Comparison of ENCODE assay signal across 13 mouse cellular contexts in the genomic region with DNA sequence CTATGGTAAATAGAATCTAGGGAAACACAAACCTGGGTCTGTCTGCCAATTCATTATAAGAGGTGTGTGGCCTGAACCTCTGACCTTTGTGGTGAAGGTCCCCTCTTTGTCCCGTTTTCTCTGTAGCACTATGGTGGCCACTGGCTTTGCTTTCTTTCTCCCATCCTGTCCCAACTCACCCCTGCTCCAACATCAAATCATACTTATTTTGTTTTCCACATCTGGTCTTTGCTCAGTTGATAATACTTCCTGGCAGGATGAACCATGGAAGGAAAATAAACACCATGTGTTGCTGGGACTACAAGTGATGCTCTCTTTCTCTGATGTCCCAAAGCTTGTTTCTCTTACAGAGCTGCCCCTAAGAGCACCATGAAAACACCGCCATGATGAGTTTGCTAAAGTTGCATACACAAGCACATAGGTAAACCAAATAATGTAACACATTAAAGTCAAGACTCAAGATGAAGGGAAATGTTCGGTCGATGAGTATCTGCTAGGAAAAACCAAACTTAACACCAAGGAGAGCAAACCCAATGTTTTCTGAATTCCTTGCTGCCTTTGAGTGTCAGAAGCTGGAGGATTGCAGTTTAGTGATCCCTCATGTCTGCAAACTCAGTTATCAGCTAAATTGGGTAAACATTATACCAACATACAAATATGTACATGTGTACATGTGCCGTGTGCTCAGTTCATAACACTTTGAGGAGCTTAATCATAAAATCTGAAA.
DNase-seq lines count a peak whose midpoint lies in the region; ATAC-seq and TF ChIP-seq lines count a peak whose summit lies in the region.
"Had no signal": no experiment of that assay in that cellular context is flagged by ENCODE, and none has a peak within 500 bp of the region (broad histone marks: within the 10 kb centered on the region; RNA-seq: fewer than 3 reads in every experiment).

No protein-coding gene starts in this region.

- no peaks in the 10 kb centered on the region for H3K27me3 ChIP-seq in midbrain, embryonic 11.5 days (ENCODE audit: control insufficient read depth, insufficient read depth, low read length)
- H3K27me3 ChIP-seq in midbrain, postnatal 0 days (ENCODE audit: insufficient read depth, low read length) = no peaks in the 10 kb centered on the region
- H3K27me3 ChIP-seq in forebrain, embryonic 13.5 days = no peaks in the 10 kb centered on the region
- H3K27me3 ChIP-seq in hindbrain, embryonic 16.5 days (replicated peaks; ENCODE audit: control insufficient read depth, insufficient read depth, low read length) = no peaks in the 10 kb centered on the region
- H3K27me3 ChIP-seq: heart, embryonic 13.5 days; limb, embryonic 12.5 days had no signal

- no peak for ATAC-seq in midbrain, embryonic 11.5 days (ENCODE audit: low FRiP score)
- no peak for ATAC-seq in midbrain, postnatal 0 days (ENCODE audit: low FRiP score)
- no peak for ATAC-seq in forebrain, embryonic 13.5 days
- ATAC-seq in hindbrain, embryonic 16.5 days = no peak

- DNase-seq in midbrain, embryonic 11.5 days (ENCODE audit: low spot score, missing footprints) = peak; percentile 91
- no peak for DNase-seq in midbrain, postnatal 0 days (ENCODE audit: low spot score)
- DNase-seq in retina, postnatal 1 day = peak; percentile 10
- DNase-seq in adrenal gland, adult (ENCODE audit: inconsistent age in 2 of 2, low spot score in 1 of 2) = no peak
- no peak for DNase-seq in spleen, adult 18-20 months
- no peak for DNase-seq in urinary bladder, postnatal 10 days (ENCODE audit: low spot score)
- DNase-seq: adrenal gland, postnatal 10 days; cerebellum, adult 8-10 months; lung, postnatal 14 days had no signal

- H3K4me3 ChIP-seq in midbrain, embryonic 11.5 days (ENCODE audit: low read depth, low read length) = no peak overlapping the region
- H3K4me3 ChIP-seq in midbrain, postnatal 0 days (ENCODE audit: low read depth, low read length) = no peak overlapping the region
- H3K4me3 ChIP-seq in forebrain, embryonic 13.5 days = no peak overlapping the region
- H3K4me3 ChIP-seq in hindbrain, embryonic 16.5 days (ENCODE audit: low read length) = no peak overlapping the region
- H3K4me3 ChIP-seq: heart, embryonic 13.5 days; limb, embryonic 12.5 days had no signal

- H3K4me1 ChIP-seq in midbrain, embryonic 11.5 days (ENCODE audit: control insufficient read depth, insufficient read depth, low read length) = peaks cover 5% of the 10 kb centered on the region; the same call in 1 of the 2 replicates
- H3K4me1 ChIP-seq in midbrain, postnatal 0 days (ENCODE audit: insufficient read depth, low read length) = no peaks in the 10 kb centered on the region
- H3K4me1 ChIP-seq in forebrain, embryonic 13.5 days = peaks cover 13% of the 10 kb centered on the region
- H3K4me1 ChIP-seq in hindbrain, embryonic 16.5 days (ENCODE audit: control insufficient read depth, insufficient read depth, low read depth, low read length) = peaks cover 5% of the 10 kb centered on the region; the same call in 1 of the 2 replicates

- TF ChIP-seq CTCF in midbrain, postnatal 0 days (IDR thresholded peaks at IDR 0.05) = no peak

- WGBS in midbrain, embryonic 11.5 days = 67% methylated on average over 5 of the region's 5 CpGs
- WGBS in midbrain, postnatal 0 days = 78% methylated on average over 5 of the region's 5 CpGs
- WGBS in forebrain, embryonic 13.5 days = 84% methylated on average over 5 of the region's 5 CpGs
- 71% methylated on average over 5 of the region's 5 CpGs for WGBS in hindbrain, embryonic 16.5 days

- H3K9ac ChIP-seq in midbrain, embryonic 11.5 days (ENCODE audit: low read length) = no peak overlapping the region
- no peak overlapping the region for H3K9ac ChIP-seq in midbrain, postnatal 0 days (replicated peaks; ENCODE audit: low read length, poor library complexity, severe bottlenecking)
- no peak overlapping the region for H3K9ac ChIP-seq in forebrain, embryonic 13.5 days
- H3K9ac ChIP-seq in hindbrain, embryonic 16.5 days (ENCODE audit: low read depth, low read length) = no peak overlapping the region
- H3K9ac ChIP-seq: heart, embryonic 13.5 days; limb, embryonic 12.5 days had no signal

- H3K9me3 ChIP-seq in midbrain, embryonic 11.5 days (ENCODE audit: control insufficient read depth, low read length) = no peaks in the 10 kb centered on the region
- no peaks in the 10 kb centered on the region for H3K9me3 ChIP-seq in midbrain, postnatal 0 days (ENCODE audit: low read length)
- H3K9me3 ChIP-seq in forebrain, embryonic 13.5 days (replicated peaks) = no peaks in the 10 kb centered on the region
- no peaks in the 10 kb centered on the region for H3K9me3 ChIP-seq in hindbrain, embryonic 16.5 days (ENCODE audit: control insufficient read depth, low read length)
- H3K9me3 ChIP-seq: heart, embryonic 13.5 days; limb, embryonic 12.5 days had no signal

- peak overlapping the region; percentile 68 for H3K27ac ChIP-seq in midbrain, embryonic 11.5 days (ENCODE audit: low read depth, low read length)
- no peak overlapping the region for H3K27ac ChIP-seq in midbrain, postnatal 0 days (ENCODE audit: low read depth, low read length)
- peak overlapping the region; percentile 74 for H3K27ac ChIP-seq in forebrain, embryonic 13.5 days
- H3K27ac ChIP-seq in hindbrain, embryonic 16.5 days (ENCODE audit: low read depth, low read length) = peak overlapping the region; percentile 48; the same call in 1 of the 2 replicates
- H3K27ac ChIP-seq: heart, embryonic 13.5 days had no signal

- no peak overlapping the region for H3K4me2 ChIP-seq in midbrain, embryonic 11.5 days
- no peak overlapping the region for H3K4me2 ChIP-seq in midbrain, postnatal 0 days (ENCODE audit: low read depth, low read length, poor library complexity, severe bottlenecking)
- H3K4me2 ChIP-seq in forebrain, embryonic 13.5 days = no peak overlapping the region
- H3K4me2 ChIP-seq in hindbrain, embryonic 16.5 days (ENCODE audit: low read length) = no peak overlapping the region

- H3K36me3 ChIP-seq in midbrain, embryonic 11.5 days (ENCODE audit: control insufficient read depth, insufficient read depth, low read length) = no peaks in the 10 kb centered on the region
- no peaks in the 10 kb centered on the region for H3K36me3 ChIP-seq in midbrain, postnatal 0 days (ENCODE audit: insufficient read depth, low read length)
- H3K36me3 ChIP-seq in forebrain, embryonic 13.5 days (ENCODE audit: poor library complexity, severe bottlenecking) = 0 out of 2 replicates have a peak, but pooled peaks cover 5% of the 10 kb centered on the region
- H3K36me3 ChIP-seq in hindbrain, embryonic 16.5 days (ENCODE audit: control insufficient read depth, insufficient read depth, low read length) = no peaks in the 10 kb centered on the region
- H3K36me3 ChIP-seq: heart, embryonic 13.5 days; limb, embryonic 12.5 days had no signal

Comparison
In these comparisons a context has a peak if more than half of its experiments do, and no peak if none do; other contexts are left out.
1. DNase-seq: peak in midbrain, embryonic 11.5 days (single experiment) and retina, postnatal 1 day (single experiment); none in midbrain, postnatal 0 days (single experiment), adrenal gland, adult (0 of 2), spleen, adult 18-20 months (0 of 2) and urinary bladder, postnatal 10 days (single experiment).